8 mouse cellular contexts compared by ENCODE assay signal in genomic region chr12:50648671-50649541, GRCm38 (mm10). TPM values are rescaled to one million over a fixed set of nuclear protein-coding genes. Genes with fewer than 3 reads are reported as not detected.
DNase-seq lines count a peak whose midpoint lies in the region; ATAC-seq and TF ChIP-seq lines count a peak whose summit lies in the region.

TSS of gene Prkd1 (minus strand) at chr12:50649098.

- H3K4me2 ChIP-seq in hindbrain, embryonic 13.5 days, result peak within 1 kb of the TSS; percentile 96
- H3K4me2 ChIP-seq in lung, postnatal 0 days (replicated peaks; ENCODE audit: low read depth, low read length), result peak within 1 kb of the TSS; percentile 85

- ATAC-seq in common myeloid progenitor, adult 5-6 weeks (replicated peaks; ENCODE audit: low read depth, poor library complexity, severe bottlenecking), result peak; percentile 50
- ATAC-seq in hindbrain, embryonic 13.5 days (ENCODE audit: low FRiP score), result peak; percentile 94
- ATAC-seq in lung, postnatal 0 days, result peak; percentile 93

- WGBS in hindbrain, embryonic 13.5 days, result under 1% methylated on average over 81 of the region's 114 CpGs
- under 1% methylated on average over 51 of the region's 114 CpGs for WGBS in lung, postnatal 0 days

- TF ChIP-seq EP300 in lung, postnatal 0 days (IDR thresholded peaks at IDR 0.05), result no peak

- H3K27me3 ChIP-seq in hindbrain, embryonic 13.5 days, result peaks cover 38% of the 10 kb centered on the region
- H3K27me3 ChIP-seq in lung, postnatal 0 days (replicated peaks; ENCODE audit: insufficient read depth, low read length), result no peaks in the 10 kb centered on the region

- H3K36me3 ChIP-seq in hindbrain, embryonic 13.5 days, result no peaks in the 10 kb centered on the region
- H3K36me3 ChIP-seq in lung, postnatal 0 days (ENCODE audit: insufficient read depth, low read length), result no peaks in the 10 kb centered on the region

- H3K4me1 ChIP-seq in hindbrain, embryonic 13.5 days (replicated peaks), result peaks cover 5% of the 10 kb centered on the region
- no peaks in the 10 kb centered on the region for H3K4me1 ChIP-seq in lung, postnatal 0 days (ENCODE audit: insufficient read depth, low read depth, low read length)

- H3K27ac ChIP-seq in hindbrain, embryonic 13.5 days, result peak within 1 kb of the TSS; percentile 70
- 0 out of 2 replicates have a peak within 1 kb of the TSS, but pooled peaks have one; percentile 33 for H3K27ac ChIP-seq in lung, postnatal 0 days (ENCODE audit: low read length)

- no peaks in the 10 kb centered on the region for H3K9me3 ChIP-seq in hindbrain, embryonic 13.5 days
- H3K9me3 ChIP-seq in lung, postnatal 0 days (ENCODE audit: low read length), result no peaks in the 10 kb centered on the region

- TF ChIP-seq CTCF in lung, postnatal 0 days (IDR thresholded peaks at IDR 0.05), result no peak

- DNase-seq in adrenal gland, adult 18-20 months (ENCODE audit: low spot score in 2 of 2), result peak; percentile 74 to 76
- peak; percentile 27 to 47 for DNase-seq in gastrocnemius, adult 8-10 months (ENCODE audit: low spot score in 2 of 2)
- peak; percentile 49 to 55 for DNase-seq in layer of hippocampus, postnatal 36 days
- peak; percentile 78 for DNase-seq in lung, postnatal 0 days (ENCODE audit: low spot score)
- DNase-seq in retina, postnatal 7 days (ENCODE audit: low read depth, low spot score), result peak; percentile 44
- no peak for DNase-seq in adipocyte (ENCODE audit: low spot score)

- H3K4me3 ChIP-seq in hindbrain, embryonic 13.5 days, result peak within 1 kb of the TSS; percentile 82
- peak within 1 kb of the TSS; percentile 76 for H3K4me3 ChIP-seq in lung, postnatal 0 days (ENCODE audit: low read depth, low read length)

- H3K9ac ChIP-seq in hindbrain, embryonic 13.5 days, result peak within 1 kb of the TSS; percentile 80
- H3K9ac ChIP-seq in lung, postnatal 0 days (replicated peaks; ENCODE audit: low read depth), result peak within 1 kb of the TSS; percentile 40; the same call in 1 of the 2 replicates

RNA-seq across cellular contexts. Expression of gene Prkd1, which starts in this region (rescaled TPM):
- total RNA-seq in adrenal gland, adult 18-20 months (2021), result 10 to 100 TPM; 13.5 to 18.6 TPM
- not detected in 2 replicates for total RNA-seq in common myeloid progenitor, adult 5-6 weeks (2017)
- 1 to 10 TPM; 1.4 to 2.8 (median 1.8) TPM for total RNA-seq in gastrocnemius, adult 8-10 months (2022)
- 2.0 and 2.3 TPM in 2 replicates for polyA plus RNA-seq in hindbrain, embryonic 13.5 days (2015; fragmentation: Nextera tagmentation; extraction: Ambion mirVana)
- 10 to 100 TPM; 16.0 to 16.3 TPM for total RNA-seq in layer of hippocampus, postnatal 36 days (2021)
- polyA plus RNA-seq in lung, postnatal 0 days (2015; fragmentation: Nextera tagmentation; extraction: Ambion mirVana), result 4.0 and 4.9 TPM in 2 replicates

Comparison
In these comparisons a context has a peak if more than half of its experiments do, and no peak if none do; other contexts are left out.
1. Peak in ATAC-seq in common myeloid progenitor, adult 5-6 weeks; RNA of the gene not detected or under 1 TPM.